Mouse (Mus musculus): Measurements from ENCODE around the gene Twsg1. TPM values are rescaled to one million over a fixed set of nuclear protein-coding genes. Genes with fewer than 3 reads are reported as not detected.
"Not testable (repeated sequence)": the region's sequence is repeated elsewhere in the genome, so short reads cannot be mapped to it uniquely, and the experiment has no call there.

The Twsg1 gene
- 21.8 and 23.3 TPM in 2 replicates for total RNA-seq (2017)

GRCm38 (mm10) chr17:65950622-65951404 lies at the start of gene Twsg1:
TSS of gene Twsg1 (minus strand) at chr17:65951226.
- ATAC-seq (replicated peaks; ENCODE audit: low read depth, poor library complexity, severe bottlenecking), result peak; percentile 87

- ATAC-seq (replicated peaks; ENCODE audit: low read depth, poor library complexity, severe bottlenecking), result no peak
Measured at GRCm38 (mm10) chr17:65988151-65988820, 37.3 kb upstream of the Twsg1 start.

GRCm38 (mm10) chr17:65976720-65977119 lies 25.7 kb upstream of the Twsg1 start:
- not testable (repeated sequence) for ATAC-seq (replicated peaks; ENCODE audit: low read depth, poor library complexity, severe bottlenecking)

GRCm38 (mm10) chr17:65967751-65968150 lies 16.7 kb upstream of the Twsg1 start:
- ATAC-seq (replicated peaks; ENCODE audit: low read depth, poor library complexity, severe bottlenecking), result no peak

- ATAC-seq (replicated peaks; ENCODE audit: low read depth, poor library complexity, severe bottlenecking), result no peak
Measured at GRCm38 (mm10) chr17:65962263-65962662, 11.2 kb upstream of the Twsg1 start.

GRCm38 (mm10) chr17:65961606-65962136 lies 10.6 kb upstream of the Twsg1 start:
- no peak for ATAC-seq (replicated peaks; ENCODE audit: low read depth, poor library complexity, severe bottlenecking)

- no peak for ATAC-seq (replicated peaks; ENCODE audit: low read depth, poor library complexity, severe bottlenecking)
Measured at GRCm38 (mm10) chr17:65959011-65959410, 8.0 kb upstream of the Twsg1 start.

GRCm38 (mm10) chr17:65958366-65958765 lies 7.3 kb upstream of the Twsg1 start:
- no peak for ATAC-seq (replicated peaks; ENCODE audit: low read depth, poor library complexity, severe bottlenecking)

- no peak for ATAC-seq (replicated peaks; ENCODE audit: low read depth, poor library complexity, severe bottlenecking)
Measured at GRCm38 (mm10) chr17:65957782-65958325, 6.8 kb upstream of the Twsg1 start.

- ATAC-seq (replicated peaks; ENCODE audit: low read depth, poor library complexity, severe bottlenecking), result no peak
Measured at GRCm38 (mm10) chr17:65956993-65957781, 6.2 kb upstream of the Twsg1 start.

- no peak for ATAC-seq (replicated peaks; ENCODE audit: low read depth, poor library complexity, severe bottlenecking)
Measured at GRCm38 (mm10) chr17:65956140-65956539, 5.1 kb upstream of the Twsg1 start.

- ATAC-seq (replicated peaks; ENCODE audit: low read depth, poor library complexity, severe bottlenecking), result no peak
Measured at GRCm38 (mm10) chr17:65953959-65954358, 2.9 kb upstream of the Twsg1 start.

GRCm38 (mm10) chr17:65952083-65952482 lies 1.1 kb upstream of the Twsg1 start:
- peak; percentile 57 for ATAC-seq (replicated peaks; ENCODE audit: low read depth, poor library complexity, severe bottlenecking)

GRCm38 (mm10) chr17:65950183-65950582 lies 843 bp downstream of the Twsg1 start:
- ATAC-seq (replicated peaks; ENCODE audit: low read depth, poor library complexity, severe bottlenecking), result no peak

GRCm38 (mm10) chr17:65947307-65947706 lies 3.7 kb downstream of the Twsg1 start:
- no peak for ATAC-seq (replicated peaks; ENCODE audit: low read depth, poor library complexity, severe bottlenecking)

- no peak for ATAC-seq (replicated peaks; ENCODE audit: low read depth, poor library complexity, severe bottlenecking)
Measured at GRCm38 (mm10) chr17:65945420-65945819, 5.6 kb downstream of the Twsg1 start.

- no peak for ATAC-seq (replicated peaks; ENCODE audit: low read depth, poor library complexity, severe bottlenecking)
Measured at GRCm38 (mm10) chr17:65942394-65942793, 8.6 kb downstream of the Twsg1 start.

- ATAC-seq (replicated peaks; ENCODE audit: low read depth, poor library complexity, severe bottlenecking), result no peak
Measured at GRCm38 (mm10) chr17:65941275-65941674, 9.8 kb downstream of the Twsg1 start.

GRCm38 (mm10) chr17:65940221-65940620 lies 10.8 kb downstream of the Twsg1 start:
- no peak for ATAC-seq (replicated peaks; ENCODE audit: low read depth, poor library complexity, severe bottlenecking)

All from common myeloid progenitor, adult 5-6 weeks (primary cell).